Mouse (Mus musculus) intestine, embryonic 16.5 days (tissue): ENCODE results near the gene Arhgap45. TPM values are rescaled to one million over a fixed set of nuclear protein-coding genes. Genes with fewer than 3 reads are reported as not detected.

Experiments used
- ATAC-seq: fragments of 200-750 bp; cut with Nextera tagmentation; 2 replicates; pipeline ENCODE4 v1.8.0; 2017; ENCODE audit warnings: moderate TSS enrichment, moderate library complexity
- H3K27ac ChIP-seq: fragments of 300-500 bp; sonication (generic); 2 replicates; pipeline ENCODE4 v1.5.1; 2014; ENCODE audit warnings: mild to moderate bottlenecking, low read length
- H3K27me3 ChIP-seq: fragments of 300-500 bp; sonication (generic); replicated peaks from 2 replicates; pipeline ENCODE4 v1.6.1; 2014; ENCODE audit warnings: low read length, control low read depth, mixed read lengths; ENCODE audit not compliant: control insufficient read depth, insufficient read depth
- H3K36me3 ChIP-seq: fragments of 300-500 bp; sonication (generic); 2 replicates; pipeline ENCODE4 v1.6.1; 2014; ENCODE audit warnings: low read length, control low read depth; ENCODE audit not compliant: control insufficient read depth, insufficient read depth
- H3K4me1 ChIP-seq: fragments of 300-500 bp; sonication (generic); 2 replicates; pipeline ENCODE4 v1.6.1; 2014; ENCODE audit warnings: low read length, control low read depth, mixed read lengths; ENCODE audit not compliant: control insufficient read depth, insufficient read depth
- H3K4me2 ChIP-seq: fragments of 300-500 bp; sonication (generic); 2 replicates; pipeline ENCODE4 v1.6.1; 2014; ENCODE audit warnings: low read depth, low read length, control low read depth
- H3K4me3 ChIP-seq: fragments of 300-500 bp; sonication (generic); 2 replicates; pipeline ENCODE4 v1.5.1; 2014; ENCODE audit warnings: mild to moderate bottlenecking, low read length
- H3K9ac ChIP-seq: fragments of 300-500 bp; sonication (generic); 2 replicates; pipeline ENCODE4 v1.6.1; 2014; ENCODE audit warnings: low read depth, low read length
- H3K9me3 ChIP-seq: fragments of 300-500 bp; sonication (generic); 2 replicates; pipeline ENCODE4 v1.6.1; 2016; ENCODE audit warnings: low read length, control low read depth; ENCODE audit not compliant: control insufficient read depth
- WGBS: fragments of 180-500 bp; shearing (Covaris S2); extraction: QIAGEN DNeasy Blood & Tissue Kit; methylation state at CpG from one replicate; pipeline ENCODE4 v1.1.7; 2014; 5-methylcytosine and 5-hydroxymethylcytosine counted together
- polyA plus RNA-seq: library from polyadenylated mRNA; unstranded; fragments of >200 nt; fragmentation: Nextera tagmentation; extraction: Ambion mirVana; gene quantifications from 2 replicates; pipeline ENCODE4 v1.2.1, GENCODE M21; 2015

The Arhgap45 gene
- 6.0 and 7.3 TPM in 2 replicates for polyA plus RNA-seq

- Histone ChIP-seq H3K27me3 (peaks cover 12% of the 10 kb centered on the region), H3K9ac (no peak within 1 kb of the TSS; the same call in 1 of the 2 replicates), H3K27ac (no peak within 1 kb of the TSS), H3K4me1 (peaks cover 20% of the 10 kb centered on the region), H3K4me2 (no peak within 1 kb of the TSS), H3K4me3 (no peak within 1 kb of the TSS), H3K36me3 (no peaks in the 10 kb centered on the region), H3K9me3 (no peaks in the 10 kb centered on the region)
- 74% methylated on average over 11 of the region's 11 CpGs for WGBS
- ATAC-seq, result no peak
These were observed at the start of gene Arhgap45 for GRCm38 (mm10) chr10:80016511-80016910. Gene Arhgap45 (plus strand): TSS chr10:80016653.

- peaks cover 10% of the 10 kb centered on the region for H3K4me1 ChIP-seq
- WGBS, result 94% methylated on average over 5 of the region's 5 CpGs
- ATAC-seq, result no peak
- peaks cover 15% of the 10 kb centered on the region for H3K27me3 ChIP-seq
- no peak overlapping the region for H3K9ac ChIP-seq
- H3K36me3 ChIP-seq, result peaks cover 47% of the 10 kb centered on the region
- H3K9me3 ChIP-seq, result no peaks in the 10 kb centered on the region
- no peak overlapping the region for H3K4me2 ChIP-seq
- H3K4me3 ChIP-seq, result no peak overlapping the region
- no peak overlapping the region for H3K27ac ChIP-seq
These were observed 49.5 kb upstream of the Arhgap45 start for GRCm38 (mm10) chr10:79966886-79967400.

- no peak for ATAC-seq
- H3K9ac ChIP-seq, result no peak overlapping the region
- no peak overlapping the region for H3K4me3 ChIP-seq
- H3K9me3 ChIP-seq, result no peaks in the 10 kb centered on the region
- 67% methylated on average over 1 of the region's 1 CpGs for WGBS
- H3K4me1 ChIP-seq, result peaks cover 10% of the 10 kb centered on the region
- no peak overlapping the region for H3K27ac ChIP-seq
- peaks cover 37% of the 10 kb centered on the region for H3K36me3 ChIP-seq
- H3K4me2 ChIP-seq, result no peak overlapping the region
- peaks cover 15% of the 10 kb centered on the region for H3K27me3 ChIP-seq
These were observed 48.3 kb upstream of the Arhgap45 start for GRCm38 (mm10) chr10:79968181-79968580.

DNA sequence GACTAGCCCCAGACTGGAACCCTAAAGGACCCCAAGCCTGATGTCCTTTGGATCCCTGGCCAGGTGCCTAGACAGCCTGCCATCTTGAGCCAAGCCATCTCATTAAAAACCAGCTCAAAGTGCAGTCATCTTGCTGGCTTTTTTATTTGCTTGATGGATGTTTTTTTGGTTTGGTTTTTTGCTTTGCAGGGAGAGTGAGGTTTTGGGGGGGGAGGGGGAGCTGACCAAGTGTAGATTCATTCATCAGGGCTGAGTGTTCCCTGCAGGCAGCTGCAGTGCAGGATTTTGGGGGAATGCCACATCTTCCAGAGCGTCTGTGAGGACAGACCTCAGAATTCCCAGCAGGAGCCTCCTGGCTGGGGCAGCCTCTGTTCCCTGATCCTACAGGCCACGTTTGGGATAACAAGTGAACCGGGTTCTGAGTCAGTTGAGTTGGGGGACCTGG lies 47.3 kb upstream of the Arhgap45 start:
- Histone ChIP-seq H3K4me1 (peaks cover 10% of the 10 kb centered on the region), H3K27ac (no peak overlapping the region), H3K9ac (no peak overlapping the region), H3K36me3 (peaks cover 37% of the 10 kb centered on the region), H3K9me3 (no peaks in the 10 kb centered on the region), H3K27me3 (peaks cover 15% of the 10 kb centered on the region), H3K4me3 (no peak overlapping the region), H3K4me2 (no peak overlapping the region)
- WGBS, result 17% methylated on average over 3 of the region's 3 CpGs
- no peak for ATAC-seq

- no peaks in the 10 kb centered on the region for H3K9me3 ChIP-seq
- ATAC-seq, result peak; percentile 24; the same call in 1 of the 2 replicates
- H3K27ac ChIP-seq, result no peak within 1 kb of the TSS
- peaks cover 15% of the 10 kb centered on the region for H3K27me3 ChIP-seq
- peak within 1 kb of the TSS; percentile 85 for H3K4me2 ChIP-seq
- peak within 1 kb of the TSS; percentile 51 for H3K4me3 ChIP-seq
- 7% methylated on average over 47 of the region's 47 CpGs for WGBS
- H3K9ac ChIP-seq, result peak within 1 kb of the TSS; percentile 64
- H3K4me1 ChIP-seq, result peaks cover 10% of the 10 kb centered on the region
- H3K36me3 ChIP-seq, result peaks cover 23% of the 10 kb centered on the region
These were observed 45.9 kb upstream of the Arhgap45 start, which contains the start of gene Grin3b for GRCm38 (mm10) chr10:79970415-79971182. Gene Grin3b (plus strand): TSS chr10:79970715.

- peak overlapping the region; percentile 51 for H3K4me3 ChIP-seq
- 4% methylated on average over 21 of the region's 21 CpGs for WGBS
- no peaks in the 10 kb centered on the region for H3K9me3 ChIP-seq
- peaks cover 24% of the 10 kb centered on the region for H3K36me3 ChIP-seq
- H3K4me2 ChIP-seq, result peak overlapping the region; percentile 85
- no peak overlapping the region for H3K27ac ChIP-seq
- ATAC-seq, result 0 out of 2 replicates have a peak, but pooled peaks have one; percentile 11
- H3K9ac ChIP-seq, result peak overlapping the region; percentile 64
- peaks cover 15% of the 10 kb centered on the region for H3K27me3 ChIP-seq
- peaks cover 10% of the 10 kb centered on the region for H3K4me1 ChIP-seq
These were observed 45.3 kb upstream of the Arhgap45 start for GRCm38 (mm10) chr10:79971183-79971497.

GRCm38 (mm10) chr10:79972831-79973230 lies 43.6 kb upstream of the Arhgap45 start:
- no peak overlapping the region for H3K9ac ChIP-seq
- no peaks in the 10 kb centered on the region; the same call in 1 of the 2 replicates for H3K9me3 ChIP-seq
- H3K4me2 ChIP-seq, result no peak overlapping the region
- no peak overlapping the region for H3K27ac ChIP-seq
- peaks cover 10% of the 10 kb centered on the region for H3K4me1 ChIP-seq
- ATAC-seq, result no peak
- 57% methylated on average over 14 of the region's 14 CpGs for WGBS
- peaks cover 15% of the 10 kb centered on the region for H3K27me3 ChIP-seq
- no peak overlapping the region for H3K4me3 ChIP-seq
- H3K36me3 ChIP-seq, result peaks cover 25% of the 10 kb centered on the region

GRCm38 (mm10) chr10:79974087-79974486 lies 42.4 kb upstream of the Arhgap45 start:
- Histone ChIP-seq H3K4me2 (no peak overlapping the region), H3K4me1 (peaks cover 10% of the 10 kb centered on the region), H3K9me3 (no peaks in the 10 kb centered on the region; the same call in 1 of the 2 replicates), H3K4me3 (no peak overlapping the region), H3K36me3 (peaks cover 31% of the 10 kb centered on the region), H3K27me3 (peaks cover 15% of the 10 kb centered on the region), H3K27ac (no peak overlapping the region), H3K9ac (no peak overlapping the region)
- 89% methylated on average over 21 of the region's 21 CpGs for WGBS
- no peak for ATAC-seq

DNA sequence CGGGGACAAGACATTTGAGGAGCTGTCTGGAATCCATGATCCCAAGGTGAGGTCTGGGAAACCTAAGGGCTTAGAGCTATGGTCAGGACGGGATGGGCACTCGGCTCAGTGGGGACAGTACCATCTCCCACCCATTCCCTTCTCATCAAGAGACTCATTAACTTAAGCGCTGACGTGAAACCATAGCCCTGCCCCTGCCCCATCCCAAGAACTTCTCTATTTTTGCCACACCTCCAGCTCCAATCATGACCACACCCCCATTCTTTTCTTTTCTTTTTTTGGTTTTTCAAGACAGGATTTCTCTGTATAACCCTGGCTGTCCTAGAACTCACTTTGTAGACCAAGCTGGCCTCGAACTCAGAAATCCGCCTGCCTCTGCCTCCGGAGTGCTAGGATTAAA lies 41.8 kb upstream of the Arhgap45 start:
- WGBS, result 88% methylated on average over 8 of the region's 8 CpGs
- ATAC-seq, result no peak

More for the DNA sequence above, 41.8 kb upstream of the Arhgap45 start:
- H3K4me2 ChIP-seq, result no peak overlapping the region
- H3K36me3 ChIP-seq, result peaks cover 36% of the 10 kb centered on the region
- no peaks in the 10 kb centered on the region; the same call in 1 of the 2 replicates for H3K9me3 ChIP-seq
- H3K4me1 ChIP-seq, result peaks cover 10% of the 10 kb centered on the region
- no peak overlapping the region for H3K4me3 ChIP-seq
- no peak overlapping the region for H3K27ac ChIP-seq
- no peak overlapping the region for H3K9ac ChIP-seq
- peaks cover 15% of the 10 kb centered on the region for H3K27me3 ChIP-seq
